Mouse (Mus musculus): ENCODE measurements at regions not wholly inside any gene's neighbourhood (a gene's known extent, or its start where the extent isn't known, plus 50 kb on each side); places are given as distances from the start of the nearest gene placed in this dataset.

- no peak for DNase-seq (ENCODE audit: low read depth)
These were observed 213.7 kb upstream of the Ccdc122 start for GRCm38 (mm10) chr14:76822766-76823325.

- DNase-seq (ENCODE audit: low read depth): no peak
These were observed 214.7 kb upstream of the Ccdc122 start for GRCm38 (mm10) chr14:76821892-76822291.

DNA sequence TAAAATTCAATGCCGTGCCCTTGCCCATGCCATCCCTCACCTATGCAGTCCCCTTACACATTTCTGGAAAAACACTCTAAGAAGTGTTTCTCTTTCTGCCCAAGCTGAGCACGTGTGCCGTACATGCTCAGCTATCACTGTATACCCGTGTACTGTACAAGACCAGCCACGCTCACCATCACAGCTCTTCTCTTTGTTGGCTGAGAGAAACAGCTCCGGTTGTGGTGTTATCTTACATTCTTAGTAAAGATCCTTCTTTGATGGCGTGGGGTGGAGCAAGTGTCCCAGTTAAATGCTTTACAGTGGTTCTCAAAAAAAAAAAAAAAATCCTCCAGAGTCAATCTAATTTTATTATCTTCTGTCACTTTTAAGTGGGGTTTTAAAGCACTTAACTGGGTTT, 215.1 kb upstream of the Ccdc122 start:
- DNase-seq (ENCODE audit: low read depth): no peak

- DNase-seq (ENCODE audit: low read depth): no peak
These were observed 215.6 kb upstream of the Ccdc122 start for GRCm38 (mm10) chr14:76820989-76821388.

DNA sequence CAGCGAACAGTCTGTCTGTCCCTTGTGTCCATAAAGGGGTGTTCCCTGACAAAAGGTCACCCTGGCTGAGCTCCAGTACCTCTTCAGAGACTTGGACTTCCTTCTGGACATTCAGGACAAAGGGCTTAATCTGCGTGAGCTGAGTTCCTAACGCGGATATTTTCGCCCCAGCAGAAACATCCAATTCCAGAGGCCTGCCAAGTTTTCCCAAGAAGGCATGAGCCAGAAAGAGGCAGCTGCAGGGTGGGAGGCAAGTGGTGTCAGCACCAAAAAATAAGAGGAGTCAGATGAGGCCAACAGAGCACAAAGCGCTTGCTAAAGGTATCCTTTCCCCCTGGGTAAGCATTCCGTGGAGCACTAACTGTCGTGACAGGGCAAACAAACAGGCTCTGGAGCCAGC, 216.9 kb upstream of the Ccdc122 start:
- DNase-seq (ENCODE audit: low read depth): no peak

- DNase-seq (ENCODE audit: low read depth): no peak
These were observed 218.1 kb upstream of the Ccdc122 start for GRCm38 (mm10) chr14:76818256-76819010.

GRCm38 (mm10) chr14:76817189-76817772, 219.3 kb upstream of the Ccdc122 start:
- no peak for DNase-seq (ENCODE audit: low read depth)

DNA sequence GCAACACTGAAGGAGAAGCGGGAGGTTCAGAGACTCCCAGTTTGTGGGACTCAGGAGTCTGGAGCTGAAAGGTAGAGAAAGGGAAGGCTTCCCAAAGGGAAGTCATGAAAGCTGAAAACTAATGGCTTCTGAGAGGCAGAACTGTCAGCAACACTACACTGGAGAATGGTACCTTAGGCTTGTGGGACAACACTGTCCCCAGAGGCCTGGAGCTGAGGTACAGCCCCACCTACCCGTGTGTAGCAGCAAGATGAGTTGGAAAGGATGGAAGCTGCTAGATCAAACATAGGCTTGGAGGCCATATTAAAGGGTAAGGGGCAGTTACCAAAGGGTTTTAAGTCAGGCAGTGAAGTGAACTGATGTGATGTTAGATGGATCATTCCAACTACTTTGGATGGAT, 219.9 kb upstream of the Ccdc122 start:
- no peak for DNase-seq (ENCODE audit: low read depth)

DNA sequence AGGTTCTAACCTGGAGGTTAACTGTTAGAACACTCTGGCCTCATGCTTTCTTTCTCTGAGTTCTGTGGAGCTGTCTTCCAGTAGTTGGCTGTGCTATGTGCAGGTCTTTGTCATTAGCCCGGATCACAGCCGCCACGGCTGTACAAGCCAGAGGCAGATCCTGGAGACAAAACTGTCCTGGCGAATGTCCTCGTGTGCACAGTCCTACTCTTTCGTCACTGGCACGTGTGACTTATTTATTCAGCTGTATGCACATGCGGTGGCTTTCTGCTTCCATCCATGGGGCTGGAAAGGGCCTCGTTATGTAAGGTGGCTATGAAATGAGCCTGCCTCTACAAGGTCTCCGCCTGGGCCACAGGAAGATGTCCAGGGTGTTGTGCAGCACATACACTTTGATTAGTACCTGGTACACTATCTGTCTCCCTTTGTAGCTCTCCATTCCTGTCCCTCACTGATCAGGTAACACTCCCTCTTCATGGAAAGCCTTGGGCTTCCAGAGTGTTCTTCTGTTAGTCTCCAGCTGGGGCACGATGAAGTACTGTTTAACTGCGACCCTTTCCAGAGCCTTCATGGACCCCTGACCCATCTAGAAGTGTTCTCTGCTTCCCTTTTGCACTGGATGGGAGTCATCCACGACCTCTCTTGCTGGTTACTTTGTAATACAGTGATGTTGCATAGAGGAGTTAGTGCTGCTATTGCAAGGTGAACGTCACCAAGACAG, 224.3 kb upstream of the Ccdc122 start:
- DNase-seq (ENCODE audit: low read depth): no peak

DNA sequence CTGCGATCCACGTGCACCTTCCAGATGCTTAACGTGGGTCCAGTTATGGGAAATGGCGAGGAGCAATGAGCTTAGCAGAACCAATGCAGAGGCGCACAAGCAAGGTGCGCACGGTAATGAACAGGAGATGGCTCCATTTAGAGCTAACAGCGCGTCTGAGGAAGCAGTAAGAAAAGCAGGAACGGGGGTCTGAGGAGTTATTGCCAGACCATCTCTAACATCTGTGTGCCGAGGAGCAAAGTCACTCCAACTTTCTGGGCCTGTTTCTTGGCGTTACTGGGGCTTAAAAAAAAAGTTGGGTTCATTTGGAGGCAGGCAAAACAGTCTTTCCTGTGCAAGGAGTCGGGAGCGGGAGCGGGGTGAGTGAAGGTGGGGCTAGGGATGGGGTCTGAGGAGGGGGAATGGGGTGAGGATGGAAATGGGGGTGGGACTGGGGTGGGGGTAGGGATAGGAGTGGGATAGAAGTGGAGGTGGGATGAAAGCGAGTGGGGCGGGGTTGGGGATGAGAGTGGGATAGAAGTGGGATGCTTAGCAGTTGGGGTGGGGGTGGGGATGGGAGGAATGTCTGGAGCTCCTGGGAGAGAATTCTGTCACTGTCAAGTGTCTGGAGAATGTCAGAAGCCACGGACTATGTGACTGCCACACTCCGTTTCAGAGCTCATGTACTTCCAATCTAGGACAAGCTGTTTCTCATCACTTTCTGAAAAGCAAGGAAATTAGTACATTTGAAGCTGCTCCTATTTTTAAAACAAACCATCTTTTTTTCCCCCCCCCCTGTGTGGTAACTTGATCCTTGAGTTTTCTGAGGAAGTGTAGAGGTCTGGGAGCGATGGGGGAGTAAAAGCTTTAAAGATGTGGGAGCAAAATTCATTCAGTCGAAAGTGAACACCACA, 225.6 kb upstream of the Ccdc122 start:
- no peak for DNase-seq (ENCODE audit: low read depth)

- DNase-seq (ENCODE audit: low read depth): no peak
These were observed 226.5 kb upstream of the Ccdc122 start for GRCm38 (mm10) chr14:76810041-76810440.

DNA sequence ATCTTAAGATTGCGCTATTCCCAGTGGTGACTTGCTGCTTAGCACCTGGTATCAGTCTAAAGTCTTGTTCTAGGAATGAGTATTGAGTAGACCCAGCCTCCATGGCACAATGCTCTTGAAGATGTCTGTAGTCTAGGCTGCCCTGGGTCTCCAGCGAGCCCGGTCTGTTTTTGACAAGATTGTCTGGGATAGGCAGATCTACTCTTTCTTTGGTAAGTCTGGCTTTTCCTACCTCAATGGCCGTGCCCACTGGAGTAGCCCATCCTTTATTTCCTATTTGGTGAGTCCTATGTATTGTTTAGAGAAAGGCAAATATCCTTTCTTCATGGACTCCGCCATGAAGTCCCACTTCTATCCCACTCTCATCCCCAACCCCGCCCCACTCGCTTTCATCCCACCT, 227.2 kb upstream of the Ccdc122 start:
- no peak for DNase-seq (ENCODE audit: low read depth)

DNA sequence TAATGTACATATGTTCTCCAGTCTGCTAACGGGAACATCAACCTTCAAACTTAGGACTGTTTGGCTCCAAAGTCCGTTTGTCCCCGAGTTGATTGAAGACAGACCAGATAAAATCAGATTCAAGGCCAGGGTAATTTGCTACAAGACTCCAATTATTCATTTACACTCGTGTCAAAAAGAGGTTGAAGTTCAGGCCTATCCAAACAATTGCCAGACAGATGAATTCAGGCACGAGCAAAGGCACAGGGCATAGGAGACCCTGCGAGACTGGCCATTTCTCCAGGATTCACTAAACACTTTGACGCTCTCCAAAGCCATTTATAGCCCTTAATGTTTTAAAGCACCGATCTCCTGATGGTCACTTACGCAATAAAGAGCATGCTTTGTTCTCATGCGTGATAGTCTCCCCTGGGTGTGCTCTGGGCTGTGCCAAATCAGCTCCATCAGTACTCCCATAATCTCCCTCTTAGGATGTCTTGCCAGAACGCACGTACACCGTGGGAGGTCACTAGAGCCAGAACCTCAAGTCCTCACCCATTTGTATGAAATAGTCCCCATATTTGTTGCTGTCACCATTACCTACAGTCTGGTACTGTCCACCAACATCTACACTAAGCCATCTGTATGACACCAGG, 231.3 kb upstream of the Ccdc122 start:
- DNase-seq (ENCODE audit: low read depth): no peak

GRCm38 (mm10) chr14:76804447-76805150, 232.0 kb upstream of the Ccdc122 start:
- DNase-seq (ENCODE audit: low read depth): no peak

DNA sequence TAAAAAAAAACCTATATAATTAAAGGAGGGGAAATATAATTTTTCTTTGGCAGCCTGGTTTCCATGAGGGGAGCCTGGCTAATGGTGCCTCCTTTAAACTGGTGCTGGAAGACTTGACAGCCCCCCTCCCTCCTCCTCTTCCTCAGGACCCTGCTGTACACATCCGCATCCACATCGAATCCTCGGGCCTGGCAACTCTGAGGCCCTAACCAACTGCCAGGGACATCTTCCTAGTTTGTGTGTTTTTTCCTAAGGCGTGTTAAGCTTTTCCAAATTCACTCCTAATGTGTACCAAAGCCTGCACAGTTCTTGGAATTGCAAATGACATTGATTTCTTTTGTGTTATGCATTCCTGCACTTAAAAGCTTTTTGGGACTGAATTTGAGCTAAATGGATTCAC, 236.4 kb upstream of the Ccdc122 start:
- no peak for DNase-seq (ENCODE audit: low read depth)

GRCm38 (mm10) chr14:76799741-76800140, 236.8 kb upstream of the Ccdc122 start:
- no peak for DNase-seq (ENCODE audit: low read depth)

DNA sequence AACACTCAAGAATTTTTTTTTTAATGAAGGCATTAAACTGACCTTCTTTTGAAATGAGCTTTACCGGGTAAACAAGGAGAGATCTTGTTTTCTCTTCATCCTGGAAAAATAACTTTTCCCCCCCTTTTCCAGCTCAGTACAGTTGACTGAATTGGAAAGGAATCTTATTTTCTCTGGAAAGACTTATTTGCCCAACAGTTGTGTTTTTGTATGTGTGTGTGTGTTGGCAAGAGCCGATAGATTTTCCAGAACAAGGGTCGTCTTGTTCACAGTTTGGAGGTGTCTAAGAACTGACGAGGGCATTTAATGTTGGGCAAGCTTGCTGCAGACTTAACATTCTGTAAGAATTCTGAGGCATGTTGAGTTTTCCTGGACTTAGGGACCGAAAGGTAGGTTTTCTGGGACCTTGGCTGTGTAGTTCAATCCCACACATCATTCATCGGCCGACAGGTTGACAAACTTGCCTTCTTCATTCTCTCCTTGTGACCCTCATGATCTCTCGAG, 237.6 kb upstream of the Ccdc122 start:
- DNase-seq (ENCODE audit: low read depth): no peak

DNA sequence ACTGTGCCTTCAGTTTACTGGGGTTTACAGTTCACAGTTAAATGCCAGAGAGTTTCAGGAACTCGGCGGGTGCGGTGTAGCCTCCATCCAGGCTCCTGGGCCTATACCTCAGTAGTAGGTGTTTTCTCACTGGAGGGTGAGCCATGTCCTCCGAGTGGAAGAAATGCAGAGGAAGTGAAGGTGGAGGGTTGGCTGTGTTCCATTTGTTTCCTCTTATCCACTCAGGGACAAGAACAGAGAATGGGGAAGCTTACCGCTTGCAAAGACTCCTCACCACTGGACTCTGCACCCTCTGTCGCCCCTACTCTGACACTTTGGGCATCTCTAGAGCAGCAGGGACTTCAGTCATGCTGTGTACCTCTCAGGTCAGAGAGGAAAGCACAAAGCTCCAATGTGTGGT, 238.1 kb upstream of the Ccdc122 start:
- no peak for DNase-seq (ENCODE audit: low read depth)

DNA sequence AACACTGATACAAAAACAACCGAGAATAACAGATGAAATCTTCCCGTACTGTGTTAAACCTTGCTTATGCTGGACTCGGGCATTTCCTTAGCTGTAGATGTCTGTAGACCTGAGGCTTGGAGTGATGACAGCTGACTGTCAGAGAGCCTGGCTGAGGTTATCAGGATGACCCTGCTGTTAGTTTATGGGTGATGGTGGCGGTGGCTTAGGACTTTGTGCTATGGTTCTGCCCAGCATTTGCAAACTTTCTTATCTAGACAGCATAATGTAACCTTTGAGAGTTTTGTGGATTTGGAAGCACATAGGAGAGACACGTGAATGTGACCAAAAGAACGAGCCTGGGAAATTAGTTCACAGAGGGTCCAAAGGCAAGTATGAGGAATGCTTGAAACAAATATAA, 239.1 kb upstream of the Ccdc122 start:
- no peak for DNase-seq (ENCODE audit: low read depth)

DNA sequence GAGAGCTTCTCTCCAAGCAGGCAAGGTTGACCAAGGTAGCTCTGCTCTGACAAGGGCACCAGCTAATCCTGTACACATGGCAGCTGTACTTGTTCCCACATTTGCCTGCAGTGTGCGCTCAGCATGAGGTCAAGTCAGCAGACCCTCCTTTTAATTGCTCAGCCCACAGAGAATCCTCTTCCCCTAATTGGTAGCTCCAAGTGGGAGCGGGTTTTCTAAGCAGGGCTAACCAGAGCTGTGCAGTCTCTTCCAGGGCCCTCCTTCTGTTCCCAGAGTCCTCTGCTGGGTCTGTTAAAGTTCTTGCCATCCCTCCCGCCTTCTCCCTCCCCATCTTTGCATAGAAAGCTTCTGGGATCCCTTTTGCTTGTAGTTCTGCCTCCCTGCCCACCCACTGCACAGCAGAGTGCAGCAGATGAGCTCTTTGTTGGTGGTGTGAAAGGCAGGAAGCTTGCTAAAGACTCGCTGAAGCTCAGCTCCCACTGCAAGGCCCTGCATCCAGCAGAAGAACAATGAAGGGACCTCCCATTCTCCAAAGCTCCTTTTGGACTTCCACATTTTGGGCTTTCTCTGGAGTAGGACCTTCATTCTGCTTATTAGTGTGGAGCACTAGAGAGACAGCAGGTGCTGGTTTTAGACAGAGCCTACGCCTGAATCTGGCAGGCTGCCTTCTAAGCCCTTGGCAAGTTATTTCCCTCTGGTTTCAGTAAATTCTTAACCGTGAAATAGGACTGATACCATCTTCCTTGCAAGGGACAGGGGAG, 235.3 kb upstream of the Serp2 start:
- no peak for DNase-seq (ENCODE audit: low read depth)

All from c-Kit-positive CD71-positive TER-119-negative erythroid progenitor cells, embryonic 14.5 days (primary cell).